Mouse (Mus musculus): ENCODE data around the gene Dyrk1b.
"Not testable (repeated sequence)": the region's sequence is repeated elsewhere in the genome, so short reads cannot be mapped to it uniquely, and the experiment has no call there.

Gene Dyrk1b

GRCm38 (mm10) chr7:28195414-28196098 is 16.3 kb downstream of the Dyrk1b start:
- DNase-seq (ENCODE audit: low read depth, low spot score), result no peak

GRCm38 (mm10) chr7:28196528-28196927 is 17.3 kb downstream of the Dyrk1b start:
- no peak for DNase-seq (ENCODE audit: low read depth, low spot score)

GRCm38 (mm10) chr7:28199054-28199453 is 19.8 kb downstream of the Dyrk1b start:
- DNase-seq (ENCODE audit: low read depth, low spot score), result no peak

GRCm38 (mm10) chr7:28203207-28204108 is 24.2 kb downstream of the Dyrk1b start:
- DNase-seq (ENCODE audit: low read depth, low spot score), result no peak

- no peak for DNase-seq (ENCODE audit: low read depth, low spot score)
Measured at GRCm38 (mm10) chr7:28206044-28206600, 26.9 kb downstream of the Dyrk1b start.

GRCm38 (mm10) chr7:28208396-28208987 is 29.2 kb downstream of the Dyrk1b start:
- no peak for DNase-seq (ENCODE audit: low read depth, low spot score)

- DNase-seq (ENCODE audit: low read depth, low spot score), result no peak
Measured at GRCm38 (mm10) chr7:28208988-28209508, 29.8 kb downstream of the Dyrk1b start.

GRCm38 (mm10) chr7:28210731-28211130 is 31.5 kb downstream of the Dyrk1b start:
- DNase-seq (ENCODE audit: low read depth, low spot score), result no peak

GRCm38 (mm10) chr7:28214142-28214541 is 34.9 kb downstream of the Dyrk1b start:
- peak; percentile 6 for DNase-seq (ENCODE audit: low read depth, low spot score)

- not testable (repeated sequence) for DNase-seq (ENCODE audit: low read depth, low spot score)
Measured at GRCm38 (mm10) chr7:28215950-28216349, 36.7 kb downstream of the Dyrk1b start.

GRCm38 (mm10) chr7:28217811-28218210 is 38.5 kb downstream of the Dyrk1b start:
- not testable (repeated sequence) for DNase-seq (ENCODE audit: low read depth, low spot score)

- DNase-seq (ENCODE audit: low read depth, low spot score), result not testable (repeated sequence)
Measured at GRCm38 (mm10) chr7:28218951-28219740, 39.9 kb downstream of the Dyrk1b start.

- not testable (repeated sequence) for DNase-seq (ENCODE audit: low read depth, low spot score)
Measured at GRCm38 (mm10) chr7:28226836-28227235, 47.6 kb downstream of the Dyrk1b start.

- DNase-seq (ENCODE audit: low read depth, low spot score), result not testable (repeated sequence)
Measured at GRCm38 (mm10) chr7:28227421-28227820, 48.2 kb downstream of the Dyrk1b start.
